Mouse (Mus musculus): ENCODE data around the gene Flt3l.

DNA sequence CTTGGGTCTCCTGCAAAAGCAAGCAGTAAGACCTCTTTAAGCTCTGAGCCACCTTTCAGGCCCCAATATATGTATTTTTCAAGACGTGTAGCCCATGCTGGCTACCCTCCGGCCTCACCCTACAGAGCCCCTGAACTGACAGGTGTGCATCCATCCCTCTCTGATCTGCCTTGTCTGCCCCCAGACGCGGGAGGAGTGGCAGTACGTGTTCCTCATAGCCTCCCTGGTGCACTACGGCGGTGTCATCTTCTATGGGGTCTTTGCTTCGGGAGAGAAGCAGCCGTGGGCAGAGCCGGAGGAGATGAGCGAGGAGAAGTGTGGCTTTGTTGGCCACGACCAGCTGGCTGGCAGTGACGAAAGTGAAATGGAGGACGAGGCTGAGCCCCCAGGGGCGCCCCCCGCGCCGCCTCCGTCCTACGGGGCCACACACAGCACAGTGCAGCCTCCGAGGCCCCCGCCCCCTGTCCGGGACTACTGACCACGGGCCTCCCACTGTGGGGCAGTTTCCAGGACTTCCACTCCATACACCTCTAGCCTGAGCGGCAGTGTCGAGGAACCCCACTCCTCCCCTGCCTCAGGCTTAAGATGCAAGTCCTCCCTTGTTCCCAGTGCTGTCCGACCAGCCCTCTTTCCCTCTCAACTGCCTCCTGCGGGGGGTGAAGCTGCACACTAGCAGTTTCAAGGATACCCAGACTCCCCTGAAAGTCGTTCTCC lies 38.5 kb upstream of the Flt3l start:
- TF ChIP-seq POLR2A (IDR thresholded peaks at IDR 0.05; ENCODE audit: insufficient read length, low read depth) (no peak), SRF (IDR thresholded peaks at IDR 0.05; ENCODE audit: control insufficient read depth, insufficient read length, low read depth) (no peak), MAX (IDR thresholded peaks at IDR 0.05; ENCODE audit: low read depth) (no peak), MYOG (IDR thresholded peaks at IDR 0.05; ENCODE audit: control insufficient read depth in 1 of 3, insufficient read depth in 1 of 3, insufficient read length in 2 of 3, low read depth in 2 of 3) (no peak), E2F4 (IDR thresholded peaks at IDR 0.05; ENCODE audit: insufficient read depth) (no peak), USF1 (IDR thresholded peaks at IDR 0.05; ENCODE audit: low read depth) (no peak), TCF3 (IDR thresholded peaks at IDR 0.05; ENCODE audit: insufficient read length, low read depth) (no peak), TCF12 (IDR thresholded peaks at IDR 0.05; ENCODE audit: insufficient read depth, poor library complexity, severe bottlenecking) (no peak), REST (IDR thresholded peaks at IDR 0.05; ENCODE audit: insufficient read depth, insufficient read length) (no peak), CEBPB (IDR thresholded peaks at IDR 0.05; ENCODE audit: insufficient read depth, poor library complexity, severe bottlenecking) (no peak)

All from myocyte (in vitro differentiated cells).